Mouse (Mus musculus) erythroblast, embryonic 14.5 days (primary cell): ENCODE measurements around the gene Rarb. TPM values are rescaled to one million over a fixed set of nuclear protein-coding genes. Genes with fewer than 3 reads are reported as not detected.

ENCODE experiments used
- H3K27me3 ChIP-seq: 2 replicates; pipeline ENCODE4 v1.6.1; 2012; ENCODE audit warnings: inconsistent platforms; ENCODE audit not compliant: control insufficient read depth
- H3K36me3 ChIP-seq: 2 replicates; pipeline ENCODE4 v1.6.1; 2012; ENCODE audit warnings: mild to moderate bottlenecking, inconsistent platforms; ENCODE audit not compliant: control insufficient read depth
- H3K4me1 ChIP-seq: 2 replicates; pipeline ENCODE4 v1.6.1; 2012; ENCODE audit warnings: inconsistent platforms; ENCODE audit not compliant: control insufficient read depth
- H3K4me3 ChIP-seq: replicated peaks from 2 replicates; pipeline ENCODE3; 2012; ENCODE audit warnings: moderate library complexity, mild to moderate bottlenecking, inconsistent platforms
- H3K9me3 ChIP-seq: 2 replicates; pipeline ENCODE4 v1.6.1; 2012; ENCODE audit warnings: low read length, inconsistent platforms, mixed read lengths; ENCODE audit not compliant: control insufficient read depth
- GATA1 ChIP-seq: IDR thresholded peaks from 2 replicates; pipeline ENCODE4 v1.6.1; 2012; ENCODE audit warnings: low read length, inconsistent platforms, mixed read lengths
- TAL1 ChIP-seq: IDR thresholded peaks from 3 replicates; pipeline ENCODE4 v1.6.1; 2012; ENCODE audit warnings: low read length, inconsistent platforms, mixed read lengths
- polyA plus RNA-seq: library from polyadenylated mRNA; stranded (reverse); fragments of >175 nt; gene quantifications from 2 replicates; pipeline ENCODE4 v1.2.3, GENCODE M21; 2012

Rarb gene
- polyA plus RNA-seq, 1 experiment = not detected

DNA sequence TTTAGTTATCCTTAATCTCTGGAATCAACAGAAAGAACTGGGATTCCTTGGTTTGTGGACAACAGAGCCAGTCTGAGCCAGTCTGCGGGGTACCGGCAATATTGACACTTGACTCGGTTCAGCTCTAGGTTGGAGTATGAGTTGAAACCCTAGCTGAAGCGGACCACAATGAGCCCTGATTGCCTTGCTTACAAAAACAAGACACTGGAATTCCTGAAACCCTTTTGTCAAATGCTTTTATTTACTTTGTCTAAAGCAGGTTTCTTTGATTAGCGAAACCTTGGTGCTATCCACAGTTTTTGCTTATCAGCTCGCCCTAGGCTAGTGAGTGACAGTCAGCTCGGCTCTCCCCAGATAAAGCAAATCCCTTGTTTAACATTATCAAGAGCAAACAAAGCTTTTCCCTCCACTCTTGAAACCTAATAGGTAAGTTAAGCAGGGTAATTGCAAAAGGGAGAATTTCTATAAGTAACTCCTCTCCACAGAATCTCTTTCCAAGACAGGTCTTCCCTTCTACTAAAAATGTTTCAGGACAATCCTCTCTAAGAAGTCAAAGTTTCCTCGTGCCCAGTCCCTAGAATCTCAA lies 246.1 kb downstream of the Rarb start:
- peaks cover 27% of the 10 kb centered on the region for H3K27me3 ChIP-seq
- H3K36me3 ChIP-seq = no peaks in the 10 kb centered on the region
- no peaks in the 10 kb centered on the region for H3K9me3 ChIP-seq
- H3K4me3 ChIP-seq = no peak overlapping the region
- no peaks in the 10 kb centered on the region for H3K4me1 ChIP-seq
- TF ChIP-seq GATA1 (no peak), TAL1 (no peak)

DNA sequence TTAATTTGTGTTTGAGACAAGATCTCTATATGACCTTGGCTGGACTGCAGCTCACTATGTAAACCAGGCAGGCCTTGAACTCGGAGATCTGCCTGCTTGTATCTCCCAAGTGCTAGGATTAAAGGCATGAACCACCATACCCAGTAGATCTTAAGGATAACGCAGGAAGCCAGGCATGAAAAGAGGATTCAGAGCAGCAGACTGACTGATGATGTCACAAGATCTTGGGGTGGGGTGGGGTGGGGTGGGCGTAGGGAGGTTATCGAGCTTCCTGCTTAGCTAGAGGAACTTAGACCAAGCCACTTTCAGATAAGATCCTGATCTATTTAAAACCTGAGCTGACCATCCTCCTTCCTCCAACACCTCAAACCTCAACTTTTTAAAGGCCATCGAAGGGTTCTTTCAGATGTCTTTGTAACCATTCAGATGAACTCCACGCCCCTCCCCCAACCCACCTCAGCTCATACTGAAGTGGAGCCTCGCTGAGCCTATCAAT lies 249.4 kb downstream of the Rarb start:
- TF ChIP-seq GATA1 = no peak
- TF ChIP-seq TAL1 = no peak
- Histone ChIP-seq H3K4me1 (no peaks in the 10 kb centered on the region), H3K9me3 (no peaks in the 10 kb centered on the region), H3K4me3 (no peak overlapping the region), H3K27me3 (peaks cover 9% of the 10 kb centered on the region), H3K36me3 (no peaks in the 10 kb centered on the region)

DNA sequence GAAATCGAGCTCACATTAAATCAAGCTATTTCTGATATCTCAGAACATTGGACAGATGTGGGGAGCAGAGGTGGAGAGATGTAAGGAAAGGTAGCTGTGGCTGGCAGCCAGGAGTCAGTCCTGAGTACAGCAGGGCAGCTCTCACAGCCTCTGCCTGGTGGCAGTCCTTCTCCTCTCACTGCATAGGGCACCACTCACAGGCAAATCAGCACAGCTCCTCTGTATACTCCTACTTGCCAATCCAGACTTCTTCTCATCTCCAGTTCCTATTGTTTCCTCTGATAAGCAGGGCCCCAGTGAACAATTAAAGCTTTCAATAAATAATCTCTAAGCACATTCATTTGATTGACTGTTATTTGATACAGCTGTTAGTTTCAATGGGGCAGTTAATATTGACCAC lies 252.0 kb downstream of the Rarb start:
- no peaks in the 10 kb centered on the region for H3K27me3 ChIP-seq
- no peaks in the 10 kb centered on the region for H3K9me3 ChIP-seq
- H3K4me3 ChIP-seq = no peak overlapping the region
- TF ChIP-seq GATA1 (no peak), TAL1 (no peak)
- no peaks in the 10 kb centered on the region for H3K4me1 ChIP-seq
- H3K36me3 ChIP-seq = no peaks in the 10 kb centered on the region

DNA sequence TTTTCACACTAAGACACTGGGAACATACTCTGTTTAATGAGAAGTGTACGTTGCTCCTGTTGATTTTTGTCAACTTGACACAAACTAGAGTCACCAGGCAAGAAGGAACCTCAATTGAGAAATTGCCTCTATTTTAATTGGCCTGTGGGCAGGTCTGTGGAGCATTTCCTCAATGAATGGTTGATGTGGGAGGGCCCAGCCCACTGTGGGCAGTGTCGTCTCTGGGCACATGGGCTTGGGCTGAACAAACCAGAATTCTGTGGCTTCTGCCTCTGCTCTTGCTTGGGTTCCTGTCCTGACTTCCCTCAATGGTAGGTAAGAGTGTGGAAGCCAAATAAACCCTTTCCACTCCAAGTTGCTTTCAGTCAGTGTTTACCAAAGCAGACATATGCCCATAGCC lies 255.0 kb downstream of the Rarb start:
- TF ChIP-seq GATA1 = no peak
- no peak for TF ChIP-seq TAL1
- no peaks in the 10 kb centered on the region for H3K4me1 ChIP-seq
- no peaks in the 10 kb centered on the region for H3K36me3 ChIP-seq
- H3K9me3 ChIP-seq = no peaks in the 10 kb centered on the region
- H3K4me3 ChIP-seq = no peak overlapping the region
- H3K27me3 ChIP-seq = no peaks in the 10 kb centered on the region

DNA sequence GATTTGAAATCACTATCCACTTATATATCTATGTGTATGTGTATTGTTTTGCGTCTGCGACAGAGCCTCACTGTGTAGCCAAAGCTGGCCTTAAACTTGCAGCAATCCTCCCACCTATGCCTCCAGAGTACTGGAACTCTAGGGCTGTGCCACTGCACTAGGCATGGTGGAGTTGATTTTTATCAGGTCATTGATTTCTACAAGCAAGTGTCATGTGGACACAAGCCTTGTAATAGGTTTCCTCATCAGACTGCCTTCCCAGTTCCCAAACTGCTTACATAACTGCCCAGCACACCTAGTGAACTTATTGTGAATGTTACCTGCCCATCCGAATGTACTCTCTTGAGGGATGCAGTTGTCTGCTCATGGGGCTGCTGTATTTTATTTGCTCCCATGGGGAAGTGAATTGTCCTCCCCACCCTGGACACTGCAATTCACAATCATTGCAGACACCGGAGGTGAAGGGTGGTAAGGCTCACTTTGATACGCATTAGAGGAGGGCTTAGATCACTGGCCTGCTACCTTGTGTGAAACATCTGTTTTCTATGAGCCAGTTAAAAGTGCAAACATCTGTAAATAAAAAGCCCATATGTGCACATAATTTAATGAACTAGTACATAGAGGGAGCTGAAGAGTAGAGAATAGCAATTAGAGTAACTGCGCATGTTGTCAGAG lies 257.3 kb downstream of the Rarb start:
- Histone ChIP-seq H3K4me1 (no peaks in the 10 kb centered on the region), H3K36me3 (no peaks in the 10 kb centered on the region), H3K4me3 (no peak overlapping the region), H3K9me3 (no peaks in the 10 kb centered on the region), H3K27me3 (no peaks in the 10 kb centered on the region)
- TF ChIP-seq GATA1 (no peak), TAL1 (no peak)

DNA sequence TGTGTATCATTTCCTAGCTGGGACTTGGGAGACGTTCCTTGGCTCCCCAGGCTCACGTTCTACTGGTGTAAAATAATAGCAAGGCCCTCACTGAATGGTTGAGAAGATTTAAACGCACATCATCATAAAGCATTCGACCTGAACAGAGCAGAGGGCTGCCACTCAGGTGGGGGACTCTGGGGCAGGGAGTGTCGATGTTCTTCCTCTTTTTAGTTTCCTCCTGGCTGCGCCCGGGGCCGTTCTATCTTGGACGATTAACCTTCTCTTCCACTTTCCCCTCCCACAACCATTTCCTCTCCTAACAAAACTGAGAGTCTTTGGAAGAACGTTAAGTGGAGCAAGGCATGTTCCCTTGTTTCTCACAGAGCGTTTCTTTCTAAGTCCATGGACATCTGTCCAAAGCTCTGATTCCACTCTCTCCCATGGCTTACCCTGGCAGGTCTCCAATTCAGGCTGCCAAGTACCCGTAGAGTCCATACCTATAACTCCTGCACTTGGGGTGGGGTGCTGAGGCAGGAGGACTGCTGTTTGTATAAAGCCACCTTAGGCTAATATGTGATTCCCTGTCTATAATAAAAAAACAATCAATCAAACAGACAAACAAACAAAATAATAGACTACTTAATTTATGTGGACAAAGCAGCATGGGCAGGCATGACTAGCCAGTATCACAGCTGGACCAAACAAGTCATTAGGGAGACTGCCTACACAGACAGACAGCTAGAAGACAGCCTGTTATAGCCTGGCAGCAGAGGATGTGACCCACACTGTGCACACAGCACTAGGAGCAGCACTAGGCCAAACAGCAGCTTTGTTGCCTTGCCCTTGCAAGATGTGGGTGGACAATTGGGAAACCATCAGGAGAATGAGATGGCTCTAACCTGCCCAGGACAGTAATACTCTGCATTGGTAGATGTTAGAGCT lies 259.4 kb downstream of the Rarb start:
- no peaks in the 10 kb centered on the region for H3K4me1 ChIP-seq
- H3K36me3 ChIP-seq = no peaks in the 10 kb centered on the region
- H3K9me3 ChIP-seq = no peaks in the 10 kb centered on the region

DNA sequence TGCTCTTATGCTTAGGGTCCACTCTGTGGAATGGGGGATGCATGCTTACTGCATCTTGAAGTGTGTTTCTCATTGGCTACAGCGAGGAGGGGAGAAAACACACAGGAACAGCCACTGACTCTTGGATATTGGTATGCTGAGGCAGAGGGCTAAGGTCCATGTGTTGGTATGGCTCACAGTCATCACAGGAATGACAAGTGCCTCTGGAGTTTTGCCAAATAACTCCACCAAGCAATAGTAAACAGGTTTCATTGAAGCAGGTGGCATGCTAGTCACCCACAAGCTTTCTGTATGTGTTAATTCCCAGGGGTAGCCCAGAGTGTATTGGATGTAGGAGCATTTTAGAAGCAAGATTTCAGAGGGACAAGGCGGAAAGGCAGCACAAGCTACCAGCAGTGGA lies 260.9 kb downstream of the Rarb start:
- Histone ChIP-seq H3K36me3 (no peaks in the 10 kb centered on the region), H3K27me3 (no peaks in the 10 kb centered on the region), H3K4me3 (no peak overlapping the region), H3K9me3 (no peaks in the 10 kb centered on the region), H3K4me1 (no peaks in the 10 kb centered on the region)
- TF ChIP-seq TAL1 (no peak), GATA1 (no peak)

More for the DNA sequence above, 259.4 kb downstream of the Rarb start:
- no peak for TF ChIP-seq TAL1
- no peak for TF ChIP-seq GATA1
- Histone ChIP-seq H3K27me3 (no peaks in the 10 kb centered on the region), H3K4me3 (no peak overlapping the region)

DNA sequence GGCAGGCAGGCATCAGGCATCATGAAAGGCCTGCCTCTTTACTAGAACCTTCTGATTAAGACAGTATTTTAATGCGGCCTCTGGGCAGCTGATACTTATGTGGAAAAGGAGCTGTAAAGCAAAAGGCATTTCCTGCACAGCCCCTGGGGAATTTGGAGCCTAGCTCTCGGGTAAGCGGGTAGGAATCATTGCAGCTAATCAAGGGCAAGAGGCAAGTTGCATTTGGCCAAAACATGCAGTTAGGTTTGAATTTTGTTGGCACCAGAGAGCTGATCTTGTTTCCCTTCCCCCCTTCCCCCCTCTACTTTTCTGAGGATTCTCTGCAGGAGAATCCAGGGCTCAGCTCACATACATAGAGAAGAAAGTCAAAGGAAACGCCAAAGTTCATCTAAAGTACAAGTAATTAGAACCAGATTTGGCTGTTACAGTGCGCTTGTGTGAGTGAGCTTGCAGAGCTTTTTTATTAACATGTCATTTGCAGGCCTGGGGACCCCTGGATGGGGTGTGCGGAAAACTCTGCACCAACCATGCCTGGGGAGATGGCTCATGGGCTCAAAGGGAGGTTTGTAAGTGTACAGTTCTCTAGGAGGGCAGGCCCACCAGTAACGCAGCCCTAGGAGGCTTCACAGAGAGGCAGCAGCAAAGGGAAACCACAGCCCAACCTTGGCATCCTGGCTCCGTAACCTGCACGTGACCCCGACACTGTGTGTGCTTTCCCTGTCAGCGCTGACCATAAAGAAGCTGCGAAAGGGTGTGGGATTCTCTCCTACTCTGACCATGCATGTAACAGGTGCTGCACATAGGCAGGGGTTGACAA lies 264.1 kb downstream of the Rarb start:
- H3K27me3 ChIP-seq = no peaks in the 10 kb centered on the region
- TF ChIP-seq GATA1 (no peak), TAL1 (no peak)
- H3K4me3 ChIP-seq = no peak overlapping the region
- H3K9me3 ChIP-seq = no peaks in the 10 kb centered on the region
- H3K4me1 ChIP-seq = no peaks in the 10 kb centered on the region
- H3K36me3 ChIP-seq = no peaks in the 10 kb centered on the region
